Mouse (Mus musculus): ENCODE measurements around the gene Pfn1.

GRCm38 (mm10) chr11:70656456-70656927 lies 2.0 kb upstream of the Pfn1 start:
- no peak; the same call in 1 of the 2 replicates for TF ChIP-seq POLR2A (IDR thresholded peaks at IDR 0.05; ENCODE audit: low read depth, low read length)
- TF ChIP-seq CTCF (IDR thresholded peaks at IDR 0.05; ENCODE audit: borderline replicate concordance, insufficient read depth, low read length), result no peak
